Mouse (Mus musculus) stomach, embryonic 14.5 days (tissue): ENCODE measurements around the gene Rack1. TPM values are rescaled to one million over a fixed set of nuclear protein-coding genes. Genes with fewer than 3 reads are reported as not detected.

Experiments
- ATAC-seq: fragments of 200-750 bp; cut with Nextera tagmentation; 2 replicates; pipeline ENCODE4 v1.8.0; 2017; ENCODE audit warnings: low read depth, moderate TSS enrichment; ENCODE audit not compliant: insufficient number of reproducible peaks, insufficient read depth, low FRiP score
- H3K27ac ChIP-seq: fragments of 300-500 bp; sonication (generic); 2 replicates; pipeline ENCODE4 v1.5.1; 2014; ENCODE audit warnings: mild to moderate bottlenecking, low read length, moderate library complexity, mixed read lengths
- H3K27me3 ChIP-seq: fragments of 300-500 bp; sonication (generic); 2 replicates; pipeline ENCODE4 v1.6.1; 2014; ENCODE audit warnings: low read length, control low read depth, mixed read lengths; ENCODE audit not compliant: control insufficient read depth, insufficient read depth
- H3K36me3 ChIP-seq: fragments of 300-500 bp; sonication (generic); 2 replicates; pipeline ENCODE4 v1.6.1; 2014; ENCODE audit warnings: mild to moderate bottlenecking, control low read depth, low read length, moderate library complexity, mixed read lengths; ENCODE audit not compliant: control insufficient read depth, insufficient read depth
- H3K4me1 ChIP-seq: fragments of 300-500 bp; sonication (generic); 2 replicates; pipeline ENCODE4 v1.6.1; 2014; ENCODE audit warnings: low read length, control low read depth, mixed read lengths; ENCODE audit not compliant: control insufficient read depth, insufficient read depth
- H3K4me2 ChIP-seq: fragments of 300-500 bp; sonication (generic); replicated peaks from 2 replicates; pipeline ENCODE4 v1.6.1; 2014; ENCODE audit warnings: low read depth, low read length, control low read depth
- H3K4me3 ChIP-seq: fragments of 300-500 bp; sonication (generic); 2 replicates; pipeline ENCODE4 v1.5.1; 2014; ENCODE audit warnings: low read depth, low read length, control low read depth
- H3K9ac ChIP-seq: fragments of 300-500 bp; sonication (generic); replicated peaks from 2 replicates; pipeline ENCODE4 v1.6.1; 2014; ENCODE audit warnings: low read depth, mild to moderate bottlenecking, control low read depth, low read length, moderate library complexity, mixed read lengths
- H3K9me3 ChIP-seq: fragments of 300-500 bp; sonication (generic); 2 replicates; pipeline ENCODE4 v1.6.1; 2016; ENCODE audit warnings: low read depth, low read length, control low read depth; ENCODE audit not compliant: control insufficient read depth
- WGBS: fragments of 180-500 bp; shearing (Covaris S2); extraction: QIAGEN DNeasy Blood & Tissue Kit; methylation state at CpG from one replicate; pipeline ENCODE4 v1.1.7; 2014; 5-methylcytosine and 5-hydroxymethylcytosine counted together
- polyA plus RNA-seq: library from polyadenylated mRNA; unstranded; fragments of >200 nt; fragmentation: Nextera tagmentation; extraction: Ambion mirVana; gene quantifications from 2 replicates; pipeline ENCODE4 v1.2.1, GENCODE M21; 2014

The Rack1 gene
- polyA plus RNA-seq, 1 experiment from 2014 or later = 984 TPM

GRCm38 (mm10) chr11:48826752-48827096 is 26.6 kb downstream of the Rack1 start:
- no peak for ATAC-seq
- no peaks in the 10 kb centered on the region for H3K27me3 ChIP-seq

GRCm38 (mm10) chr11:48827926-48828325 is 27.8 kb downstream of the Rack1 start:
- no peak overlapping the region for H3K4me2 ChIP-seq
- no peak for ATAC-seq
- no peaks in the 10 kb centered on the region for H3K27me3 ChIP-seq
- H3K4me3 ChIP-seq = no peak overlapping the region
- no peaks in the 10 kb centered on the region for H3K9me3 ChIP-seq
- WGBS = 71% methylated on average over 6 of the region's 6 CpGs
- no peak overlapping the region for H3K27ac ChIP-seq
- no peak overlapping the region for H3K9ac ChIP-seq
- no peaks in the 10 kb centered on the region for H3K36me3 ChIP-seq
- 0 out of 2 replicates have a peak, but pooled peaks cover 10% of the 10 kb centered on the region for H3K4me1 ChIP-seq

More at GRCm38 (mm10) chr11:48826752-48827096, 26.6 kb downstream of the Rack1 start:
- peak overlapping the region; percentile 68 for H3K4me2 ChIP-seq
- 0% methylated on average over 6 of the region's 6 CpGs for WGBS
- peak overlapping the region; percentile 30; the same call in 1 of the 2 replicates for H3K9ac ChIP-seq
- peak overlapping the region; percentile 43 for H3K4me3 ChIP-seq
- 0 out of 2 replicates have a peak, but pooled peaks cover 10% of the 10 kb centered on the region for H3K4me1 ChIP-seq
- H3K36me3 ChIP-seq = no peaks in the 10 kb centered on the region
- peak overlapping the region; percentile 58; the same call in 1 of the 2 replicates for H3K27ac ChIP-seq
- no peaks in the 10 kb centered on the region for H3K9me3 ChIP-seq

- 63% methylated on average over 2 of the region's 2 CpGs for WGBS
- no peak overlapping the region for H3K27ac ChIP-seq
- H3K36me3 ChIP-seq = no peaks in the 10 kb centered on the region
- H3K9ac ChIP-seq = no peak overlapping the region
- H3K4me2 ChIP-seq = no peak overlapping the region
- 0 out of 2 replicates have a peak, but pooled peaks cover 3% of the 10 kb centered on the region for H3K4me1 ChIP-seq
- no peak overlapping the region for H3K4me3 ChIP-seq
- no peak for ATAC-seq
- H3K9me3 ChIP-seq = no peaks in the 10 kb centered on the region
- H3K27me3 ChIP-seq = no peaks in the 10 kb centered on the region
Observed at GRCm38 (mm10) chr11:48830279-48830678, 30.1 kb downstream of the Rack1 start.

GRCm38 (mm10) chr11:48831273-48831672 is 31.1 kb downstream of the Rack1 start:
- no peak overlapping the region for H3K9ac ChIP-seq
- no peaks in the 10 kb centered on the region for H3K36me3 ChIP-seq
- H3K4me2 ChIP-seq = no peak overlapping the region
- H3K4me1 ChIP-seq = 0 out of 2 replicates have a peak, but pooled peaks cover 3% of the 10 kb centered on the region
- no peaks in the 10 kb centered on the region for H3K27me3 ChIP-seq
- no peak for ATAC-seq
- WGBS = 73% methylated on average over 2 of the region's 2 CpGs
- H3K4me3 ChIP-seq = no peak overlapping the region
- no peak overlapping the region for H3K27ac ChIP-seq
- H3K9me3 ChIP-seq = no peaks in the 10 kb centered on the region

GRCm38 (mm10) chr11:48833078-48833730 is 33.1 kb downstream of the Rack1 start:
- 45% methylated on average over 9 of the region's 9 CpGs for WGBS
- H3K9ac ChIP-seq = peak overlapping the region; percentile 31; the same call in 1 of the 2 replicates
- peak overlapping the region; percentile 55 for H3K4me3 ChIP-seq
- no peaks in the 10 kb centered on the region for H3K9me3 ChIP-seq
- peak overlapping the region; percentile 47 for H3K4me2 ChIP-seq
- H3K27me3 ChIP-seq = no peaks in the 10 kb centered on the region
- no peak for ATAC-seq
- H3K4me1 ChIP-seq = peaks cover 4% of the 10 kb centered on the region; the same call in 1 of the 2 replicates
- H3K36me3 ChIP-seq = no peaks in the 10 kb centered on the region
- no peak overlapping the region for H3K27ac ChIP-seq

- Histone ChIP-seq H3K36me3 (no peaks in the 10 kb centered on the region), H3K9ac (peak overlapping the region; percentile 31; the same call in 1 of the 2 replicates), H3K9me3 (no peaks in the 10 kb centered on the region), H3K4me3 (peak overlapping the region; percentile 55), H3K27me3 (no peaks in the 10 kb centered on the region), H3K27ac (no peak overlapping the region; the same call in 1 of the 2 replicates), H3K4me1 (peaks cover 6% of the 10 kb centered on the region; the same call in 1 of the 2 replicates), H3K4me2 (peak overlapping the region; percentile 47)
- ATAC-seq = peak; percentile 88
- WGBS = under 1% methylated on average over 30 of the region's 30 CpGs
Observed at GRCm38 (mm10) chr11:48833731-48834639, 33.9 kb downstream of the Rack1 start.

GRCm38 (mm10) chr11:48835923-48836322 is 35.8 kb downstream of the Rack1 start:
- Histone ChIP-seq H3K4me1 (peaks cover 6% of the 10 kb centered on the region; the same call in 1 of the 2 replicates), H3K4me2 (no peak overlapping the region), H3K9me3 (no peaks in the 10 kb centered on the region), H3K36me3 (no peaks in the 10 kb centered on the region), H3K27ac (no peak overlapping the region), H3K4me3 (no peak overlapping the region), H3K27me3 (no peaks in the 10 kb centered on the region), H3K9ac (no peak overlapping the region)
- WGBS = 72% methylated on average over 6 of the region's 6 CpGs
- no peak for ATAC-seq

- no peak overlapping the region for H3K27ac ChIP-seq
- WGBS = 14% methylated on average over 11 of the region's 11 CpGs
Observed at GRCm38 (mm10) chr11:48836990-48837309, 36.8 kb downstream of the Rack1 start.

More at GRCm38 (mm10) chr11:48836990-48837309, 36.8 kb downstream of the Rack1 start:
- Histone ChIP-seq H3K36me3 (no peaks in the 10 kb centered on the region), H3K4me2 (peak overlapping the region; percentile 52), H3K9ac (no peak overlapping the region), H3K4me1 (peaks cover 6% of the 10 kb centered on the region; the same call in 1 of the 2 replicates), H3K27me3 (no peaks in the 10 kb centered on the region), H3K4me3 (peak overlapping the region; percentile 68), H3K9me3 (no peaks in the 10 kb centered on the region)
- 0 out of 2 replicates have a peak, but pooled peaks have one; percentile 0 for ATAC-seq
